Mouse (Mus musculus) right cerebral cortex, postnatal 10 days (tissue): ENCODE measurements around the gene Pex14.

ENCODE experiments used
- DNase-seq, 2 experiments: peaks; one replicate each; pipeline ENCODE4 v3.0.0; 2021; ENCODE audit warnings: low spot score in 2 of 2

The Pex14 gene

GRCm38 (mm10) chr4:148923414-148923813 is 176.3 kb downstream of the Pex14 start:
- DNase-seq: no peak

- no peak for DNase-seq
These were observed 177.4 kb downstream of the Pex14 start for GRCm38 (mm10) chr4:148922221-148922700.

- no peak for DNase-seq
These were observed 179.1 kb downstream of the Pex14 start for GRCm38 (mm10) chr4:148920610-148921009.

DNA sequence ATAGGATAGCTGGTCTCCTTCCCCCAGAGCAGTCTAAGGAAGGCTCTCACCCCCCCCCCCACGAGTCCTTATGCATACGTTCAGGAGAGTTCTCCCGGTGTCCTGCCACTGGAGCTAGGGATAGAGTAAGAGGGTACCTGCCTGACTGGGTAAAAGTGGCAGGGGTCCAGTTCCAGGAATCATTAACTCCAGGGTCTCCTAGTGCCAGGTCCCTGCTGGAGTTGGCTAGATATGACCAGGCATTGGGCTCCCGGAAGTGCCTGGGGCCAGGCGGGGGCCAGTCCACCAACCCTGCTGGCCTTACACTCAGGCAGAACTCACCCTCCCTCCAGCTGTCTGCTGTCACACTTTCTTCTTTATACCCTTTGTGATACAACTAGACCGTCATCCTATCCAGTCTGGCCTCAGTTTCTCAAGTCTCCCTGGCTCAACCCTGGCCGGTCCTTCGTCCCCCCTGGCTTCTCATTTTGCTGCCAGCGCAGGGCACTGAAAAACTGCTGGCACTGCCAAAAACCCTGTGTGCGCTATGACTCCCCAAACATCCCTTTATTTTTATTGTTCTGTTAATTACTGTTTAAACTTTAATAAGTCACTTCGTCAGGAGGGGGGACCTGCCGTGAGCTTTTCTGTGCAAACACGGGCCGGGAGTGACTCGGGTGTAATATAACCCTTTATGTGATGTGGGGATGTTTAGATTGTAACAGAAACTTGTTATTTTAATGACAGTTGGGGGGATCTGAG is 180.8 kb downstream of the Pex14 start:
- DNase-seq: no peak

DNA sequence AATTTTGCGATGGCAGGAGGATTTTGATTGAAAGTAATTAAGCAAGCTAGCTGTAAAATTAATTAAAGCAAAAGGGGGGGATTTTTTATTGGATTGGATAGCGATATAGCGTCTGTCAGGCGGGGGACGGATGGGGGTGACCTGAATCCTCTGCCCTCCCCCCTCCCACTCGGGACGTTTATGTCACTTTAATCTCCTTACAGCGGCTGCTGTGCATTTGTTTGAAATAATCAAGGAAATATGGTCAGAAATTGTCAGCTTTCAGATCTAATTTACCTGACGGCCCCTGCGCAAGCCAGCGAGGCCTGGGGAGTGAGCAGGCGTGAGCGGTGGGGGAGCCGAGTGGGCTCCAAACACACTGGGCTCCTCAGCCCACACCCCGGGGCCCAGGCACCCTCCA is 183.8 kb downstream of the Pex14 start:
- DNase-seq: no peak

GRCm38 (mm10) chr4:148914863-148915622 is 184.6 kb downstream of the Pex14 start:
- peak; percentile 38 to 48 for DNase-seq

- DNase-seq: no peak
These were observed 186.7 kb downstream of the Pex14 start for GRCm38 (mm10) chr4:148912826-148913590.

GRCm38 (mm10) chr4:148912134-148912533 is 187.5 kb downstream of the Pex14 start:
- DNase-seq: no peak
